Mouse (Mus musculus): Measurements from ENCODE around the gene Acmsd.

Gene Acmsd

DNA sequence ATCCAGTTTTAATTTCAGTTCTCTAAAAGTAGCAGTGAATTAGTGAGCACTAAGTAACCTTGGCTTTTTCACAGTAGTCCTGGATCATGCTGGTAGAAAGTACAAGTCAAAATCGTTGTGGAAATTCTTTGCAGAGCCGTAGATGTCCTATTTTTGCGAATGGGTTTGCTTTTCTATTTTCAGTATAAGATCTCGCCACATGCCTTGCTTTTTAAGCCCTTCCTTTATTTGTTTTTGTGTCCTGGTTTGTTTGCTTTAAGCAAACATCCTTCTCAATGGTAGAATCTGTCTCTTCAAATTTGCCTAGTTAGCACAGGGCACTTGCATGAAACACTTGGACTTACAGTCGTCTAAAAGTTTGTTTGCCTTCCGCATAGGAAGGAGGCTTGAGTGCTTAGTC is 47.0 kb downstream of the Acmsd start:
- DNase-seq (ENCODE audit: low spot score): no peak

- no peak for DNase-seq (ENCODE audit: low spot score)
Measured at GRCm38 (mm10) chr1:127778611-127779010, 49.4 kb downstream of the Acmsd start.

- no peak for DNase-seq (ENCODE audit: low spot score)
Measured at GRCm38 (mm10) chr1:127780142-127780541, 50.9 kb downstream of the Acmsd start.

- DNase-seq (ENCODE audit: low spot score): no peak
Measured at GRCm38 (mm10) chr1:127780849-127781248, 51.6 kb downstream of the Acmsd start.

DNA sequence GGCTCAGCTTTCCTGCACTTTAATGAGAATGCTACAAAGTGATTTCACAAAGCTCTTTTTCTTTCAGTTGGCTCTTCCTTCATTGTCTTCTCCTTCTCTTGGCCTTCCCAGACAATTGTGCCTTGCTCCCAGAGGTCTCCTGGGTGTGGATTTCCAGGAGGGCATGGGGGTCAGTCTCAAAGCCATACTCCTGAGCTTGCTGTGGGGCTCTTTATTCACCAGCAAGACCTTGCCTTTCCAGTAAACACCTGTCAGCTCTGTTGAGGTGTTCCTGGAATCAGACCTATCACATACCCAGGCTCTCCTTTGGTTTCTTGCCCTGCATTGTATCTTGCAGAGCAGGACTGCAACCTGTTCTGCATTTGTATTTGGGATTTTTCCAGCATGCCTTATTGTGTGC is 54.6 kb downstream of the Acmsd start:
- no peak for DNase-seq (ENCODE audit: low spot score)

DNA sequence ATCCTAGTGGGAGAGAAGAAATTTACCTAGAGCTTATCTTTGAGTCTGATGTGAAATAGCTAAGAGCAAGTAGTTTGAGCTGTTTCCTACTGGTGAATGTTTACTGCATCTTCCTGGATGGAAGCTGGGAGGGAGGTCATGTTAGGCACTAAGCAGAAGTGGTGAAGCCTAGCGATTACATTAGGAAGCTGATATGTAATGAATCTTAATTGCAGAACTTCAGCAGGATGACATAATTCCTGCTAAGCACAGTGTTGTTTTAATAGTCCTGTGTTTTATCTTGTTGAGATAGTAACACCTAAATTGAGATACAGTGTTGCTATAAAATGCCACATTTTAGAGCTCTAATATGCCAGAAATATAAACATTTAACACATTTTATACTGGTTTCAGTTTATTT is 56.7 kb downstream of the Acmsd start:
- no peak for DNase-seq (ENCODE audit: low spot score)

DNA sequence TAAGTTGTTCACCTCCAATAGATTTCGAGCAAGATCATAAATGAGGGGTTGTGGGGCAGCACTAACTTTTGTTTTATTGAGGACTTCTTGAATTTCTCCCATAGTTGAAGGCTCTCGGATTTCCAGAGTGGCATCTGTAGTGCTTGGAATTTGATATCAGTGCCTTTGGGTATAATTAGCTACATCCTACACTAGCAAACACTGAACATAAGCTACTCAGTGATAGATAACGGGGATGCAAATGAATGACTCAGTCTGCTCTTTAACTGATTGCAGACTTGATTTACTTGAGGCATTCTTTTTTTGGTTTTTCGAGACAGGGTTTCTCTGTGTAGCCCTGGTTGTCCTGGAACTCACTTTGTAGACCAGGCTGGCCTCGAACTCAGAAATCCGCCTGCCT is 59.7 kb downstream of the Acmsd start:
- no peak for DNase-seq (ENCODE audit: low spot score)

- DNase-seq (ENCODE audit: low spot score): no peak
Measured at GRCm38 (mm10) chr1:127793459-127793858, 64.2 kb downstream of the Acmsd start.

DNA sequence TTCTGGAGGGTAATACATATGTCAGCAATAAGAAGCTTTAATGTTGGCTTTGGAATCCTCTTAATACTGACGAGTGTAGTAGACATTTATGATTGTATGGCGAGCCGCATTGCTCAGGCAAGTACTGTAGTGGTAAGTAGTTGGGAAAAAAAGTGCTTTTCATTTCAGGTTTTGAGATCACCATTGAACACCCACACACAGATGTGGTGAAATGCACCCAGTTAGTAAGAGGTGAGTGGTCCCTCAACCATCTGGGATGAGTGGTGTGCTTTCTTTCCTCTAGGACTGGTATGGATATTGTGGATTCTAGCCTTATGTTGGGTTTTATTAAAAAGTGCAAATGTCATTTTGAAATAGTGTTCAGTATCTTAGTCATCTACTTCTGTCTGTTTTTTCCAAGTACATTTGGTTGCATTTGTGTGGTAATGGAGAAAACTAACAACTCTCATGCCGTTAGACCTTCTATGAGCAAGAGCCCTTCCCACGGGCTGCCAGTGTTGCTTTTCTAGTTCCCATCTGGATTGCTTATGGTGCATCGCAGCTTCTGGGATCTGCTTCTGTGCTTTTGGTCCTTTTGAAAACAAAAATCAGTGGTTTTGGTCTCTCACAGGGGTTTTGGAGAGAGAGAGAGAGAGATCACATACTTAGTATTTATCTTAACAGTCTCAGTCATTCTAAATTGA is 66.0 kb downstream of the Acmsd start:
- no peak for DNase-seq (ENCODE audit: low spot score)

DNA sequence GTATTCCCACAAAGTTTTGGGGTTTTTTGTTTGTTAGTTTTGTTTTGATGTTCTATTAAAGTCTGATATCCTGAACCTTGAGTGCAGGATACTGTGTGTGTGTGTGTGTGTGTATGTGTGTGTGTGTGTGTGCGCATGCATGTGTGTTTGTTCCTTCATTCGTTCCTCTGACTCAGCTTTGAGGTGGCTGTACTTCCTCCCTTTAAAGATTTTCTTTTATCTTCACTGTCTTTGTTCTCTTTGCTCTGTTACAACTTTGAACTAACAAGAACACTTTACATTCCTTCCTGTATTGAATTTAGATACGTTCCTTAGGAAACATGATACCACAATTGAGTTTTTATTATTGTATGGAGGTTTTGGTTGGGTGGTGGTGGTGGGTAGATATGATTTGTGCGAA is 67.1 kb downstream of the Acmsd start:
- no peak for DNase-seq (ENCODE audit: low spot score)

- DNase-seq (ENCODE audit: low spot score): no peak
Measured at GRCm38 (mm10) chr1:127796752-127797151, 67.5 kb downstream of the Acmsd start.

DNA sequence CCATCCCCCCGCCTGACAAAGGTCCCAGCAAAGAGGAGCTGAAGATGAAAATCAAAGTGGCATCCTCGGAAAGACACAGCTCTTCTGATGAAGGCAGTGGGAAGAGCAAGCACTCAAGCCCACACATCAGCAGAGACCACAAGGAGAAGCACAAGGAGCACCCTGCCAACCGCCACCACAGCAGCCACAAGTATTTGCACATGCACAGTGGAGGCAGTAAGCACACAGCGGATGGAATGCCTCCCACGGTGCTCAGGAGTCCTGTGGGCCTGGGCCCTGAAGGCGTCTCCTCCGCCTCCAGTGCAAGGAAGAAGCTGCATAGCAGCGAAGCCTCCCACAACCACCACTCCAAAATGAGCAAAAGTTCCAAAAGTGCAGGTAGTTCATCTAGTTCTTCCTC is 73.7 kb downstream of the Acmsd start:
- no peak for DNase-seq (ENCODE audit: low spot score)

GRCm38 (mm10) chr1:127808671-127809070 is 79.5 kb downstream of the Acmsd start:
- no peak for DNase-seq (ENCODE audit: low spot score)

- no peak for DNase-seq (ENCODE audit: low spot score)
Measured at GRCm38 (mm10) chr1:127812929-127813328, 83.7 kb downstream of the Acmsd start.

GRCm38 (mm10) chr1:127816381-127816780 is 87.2 kb downstream of the Acmsd start:
- no peak for DNase-seq (ENCODE audit: low spot score)
